Mouse (Mus musculus) small intestine, adult 2 months (tissue): ENCODE results near the gene Bckdha. TPM values are rescaled to one million over a fixed set of nuclear protein-coding genes. Genes with fewer than 3 reads are reported as not detected.

ENCODE experiments used
- H3K27ac ChIP-seq: fragments of 200-500 bp; 2 replicates; pipeline ENCODE4 v1.5.1; 2012; ENCODE audit warnings: low read depth, low read length, control low read depth, inconsistent platforms; ENCODE audit not compliant: insufficient read depth
- H3K27me3 ChIP-seq: fragments of 200-500 bp; 2 replicates; pipeline ENCODE4 v1.6.1; 2012; ENCODE audit warnings: mild to moderate bottlenecking, moderate library complexity, low read length, inconsistent platforms; ENCODE audit not compliant: control insufficient read depth, insufficient read depth
- H3K36me3 ChIP-seq: fragments of 200-500 bp; 2 replicates; pipeline ENCODE4 v1.6.1; 2012; ENCODE audit warnings: mild to moderate bottlenecking, low read length, control low read depth, inconsistent platforms; ENCODE audit not compliant: control insufficient read depth, insufficient read depth
- H3K4me1 ChIP-seq: fragments of 200-500 bp; 2 replicates; pipeline ENCODE4 v1.6.1; 2012; ENCODE audit warnings: low read length, inconsistent platforms, mixed read lengths; ENCODE audit not compliant: control insufficient read depth, insufficient read depth, insufficient read length
- H3K4me3 ChIP-seq: fragments of 200-500 bp; 2 replicates; pipeline ENCODE4 v1.5.1; 2012; ENCODE audit warnings: low read depth, mild to moderate bottlenecking, control low read depth, inconsistent platforms, low read length, moderate library complexity
- CTCF ChIP-seq: fragments of 200-500 bp; IDR thresholded peaks from 2 replicates; pipeline ENCODE4 v1.5.1; 2012; ENCODE audit warnings: low read depth, mild to moderate bottlenecking, control low read depth, inconsistent platforms, low read length, moderate library complexity, mixed read lengths; ENCODE audit not compliant: insufficient replicate concordance, insufficient read length; ENCODE audit errors: extremely low read depth
- POLR2A ChIP-seq: fragments of 200-500 bp; IDR thresholded peaks from 2 replicates; pipeline ENCODE4 v1.6.1; 2012; ENCODE audit warnings: low read depth, mild to moderate bottlenecking, control low read depth, inconsistent platforms, low read length, moderate library complexity
- WGBS: fragments of 180-500 bp; shearing (Covaris S2); methylation state at CpG from one replicate; pipeline ENCODE4 v1.1.7; 2018; 5-methylcytosine and 5-hydroxymethylcytosine counted together
- polyA plus RNA-seq: library from polyadenylated mRNA; depleted of rRNA; stranded (reverse); fragments of >200 nt; gene quantifications from 2 replicates; pipeline ENCODE4 v1.2.3, GENCODE M21; 2012

Bckdha gene
- polyA plus RNA-seq, 1 experiment = 98.5 TPM

DNA sequence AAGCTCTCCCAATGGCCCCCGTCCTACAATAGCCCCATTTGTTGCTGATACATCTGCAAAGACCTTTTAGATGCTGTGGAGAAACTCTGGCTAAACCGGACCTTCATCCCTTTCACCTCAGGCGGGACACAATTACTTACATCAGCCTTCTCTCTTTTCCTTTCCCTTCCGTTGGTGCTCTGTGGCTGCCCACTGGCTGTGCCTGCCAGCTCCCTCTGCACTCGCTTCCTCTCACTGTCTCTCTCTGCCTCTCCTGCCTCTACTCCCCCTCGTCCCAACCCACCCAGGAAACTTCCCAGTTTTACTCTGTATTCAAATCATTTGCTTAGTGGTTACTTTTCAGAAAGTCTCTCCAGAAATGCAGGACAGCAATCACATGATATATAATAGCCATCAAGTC, 48.7 kb downstream of the Bckdha start:
- H3K27ac ChIP-seq = no peak overlapping the region
- peaks cover 15% of the 10 kb centered on the region; the same call in 1 of the 2 replicates for H3K4me1 ChIP-seq
- H3K36me3 ChIP-seq = no peaks in the 10 kb centered on the region
- no peaks in the 10 kb centered on the region for H3K27me3 ChIP-seq
- H3K4me3 ChIP-seq = no peak overlapping the region
- TF ChIP-seq POLR2A = no peak
- no peak for TF ChIP-seq CTCF
- 36% methylated on average over 6 of the region's 6 CpGs for WGBS

DNA sequence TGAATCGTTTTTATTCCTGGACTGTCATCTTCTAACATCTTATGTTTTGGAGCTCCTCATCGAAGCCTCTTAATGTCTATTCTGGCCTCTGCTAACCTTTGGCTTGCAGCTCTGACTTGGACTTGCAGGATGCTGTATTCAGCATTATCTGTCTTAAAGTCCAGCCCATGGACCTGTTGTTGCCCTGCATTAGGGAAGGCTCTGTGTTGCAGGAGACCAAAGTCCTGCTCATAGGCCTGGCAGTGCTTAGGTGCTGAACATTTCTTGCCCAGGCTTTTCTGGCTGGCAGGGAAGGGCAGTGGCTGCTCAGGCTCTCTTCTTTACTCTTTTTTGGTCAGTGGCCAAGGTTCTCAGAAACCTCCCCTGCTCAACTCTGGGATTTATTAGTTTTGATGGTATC, 51.6 kb downstream of the Bckdha start:
- WGBS = 51% methylated on average over 2 of the region's 2 CpGs

DNA sequence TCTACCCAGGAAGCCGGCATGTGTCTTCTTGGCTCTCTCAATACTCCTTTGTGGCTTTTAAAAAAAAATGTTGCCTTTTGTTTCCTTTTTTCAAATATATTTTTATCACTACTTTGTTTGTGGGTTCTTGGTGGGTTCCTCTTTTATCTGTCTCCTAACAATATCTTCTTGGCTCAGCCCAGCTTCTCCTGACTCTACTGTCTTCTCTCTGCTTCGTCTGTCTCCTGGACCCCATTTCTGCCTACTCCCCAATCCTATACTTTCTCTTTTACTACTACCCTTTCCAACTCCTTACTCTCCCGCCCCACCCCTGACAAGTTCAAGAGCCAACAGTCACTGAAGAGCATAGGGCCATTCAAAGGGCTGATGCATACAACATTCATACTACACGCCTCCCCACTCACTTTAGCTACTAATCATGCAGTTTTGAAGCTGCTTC, 52.1 kb downstream of the Bckdha start:
- TF ChIP-seq CTCF (no peak), POLR2A (no peak)
- Histone ChIP-seq H3K27me3 (no peaks in the 10 kb centered on the region), H3K36me3 (no peaks in the 10 kb centered on the region), H3K27ac (peak overlapping the region; percentile 81), H3K4me3 (no peak overlapping the region), H3K4me1 (peaks cover 15% of the 10 kb centered on the region; the same call in 1 of the 2 replicates)
- 68% methylated on average over 4 of the region's 4 CpGs for WGBS

More for the DNA sequence above, 51.6 kb downstream of the Bckdha start:
- Histone ChIP-seq H3K27ac (peak overlapping the region; percentile 81), H3K4me1 (peaks cover 15% of the 10 kb centered on the region; the same call in 1 of the 2 replicates), H3K36me3 (no peaks in the 10 kb centered on the region), H3K27me3 (no peaks in the 10 kb centered on the region), H3K4me3 (no peak overlapping the region)
- TF ChIP-seq CTCF (no peak), POLR2A (no peak; the same call in 1 of the 2 replicates)

DNA sequence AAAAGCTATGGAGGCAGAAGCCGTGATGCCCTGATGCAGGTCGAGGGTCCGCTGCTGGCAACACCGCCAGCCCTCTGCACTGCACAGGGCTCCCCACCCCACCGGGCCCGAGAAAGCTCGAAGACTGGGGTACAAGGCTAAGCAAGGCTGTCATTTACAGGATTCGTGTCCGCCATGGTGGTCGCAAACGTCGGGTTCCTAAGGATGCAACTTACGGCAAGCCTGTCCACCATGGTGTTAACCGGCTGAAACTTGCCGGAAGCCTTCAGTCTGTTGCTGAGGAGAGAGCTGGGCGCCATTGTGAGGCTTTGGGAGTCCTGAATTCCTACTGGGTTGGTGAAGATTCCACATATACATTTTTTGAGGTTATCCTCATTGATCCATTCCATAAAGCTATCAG, 57.4 kb downstream of the Bckdha start:
- H3K4me1 ChIP-seq = no peaks in the 10 kb centered on the region
- H3K36me3 ChIP-seq = no peaks in the 10 kb centered on the region
- WGBS = 87% methylated on average over 16 of the region's 16 CpGs
- H3K4me3 ChIP-seq = no peak overlapping the region
- no peak overlapping the region for H3K27ac ChIP-seq
- H3K27me3 ChIP-seq = no peaks in the 10 kb centered on the region
- TF ChIP-seq CTCF (no peak), POLR2A (no peak)

DNA sequence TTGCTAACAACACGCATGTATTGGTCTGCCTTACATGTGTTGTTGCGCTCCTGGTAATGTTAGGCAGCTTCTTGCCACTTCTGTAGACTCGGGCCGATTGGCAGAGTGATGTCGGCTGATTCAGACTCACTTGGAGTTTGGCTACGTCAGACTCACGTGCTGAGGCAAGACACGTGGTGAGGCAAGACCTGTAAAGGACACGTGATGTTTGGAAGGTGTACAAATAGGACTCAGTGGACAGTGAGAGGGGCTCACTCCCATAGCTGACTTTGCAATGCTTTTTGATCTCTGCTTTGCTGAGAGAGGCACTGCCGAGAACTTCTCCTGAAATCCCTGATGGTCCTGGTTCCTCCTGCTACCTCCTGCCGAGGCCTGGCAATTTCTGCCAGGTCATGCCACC, 58.1 kb downstream of the Bckdha start:
- TF ChIP-seq CTCF = no peak
- no peak for TF ChIP-seq POLR2A
- Histone ChIP-seq H3K4me3 (no peak overlapping the region), H3K27ac (no peak overlapping the region), H3K36me3 (no peaks in the 10 kb centered on the region), H3K4me1 (no peaks in the 10 kb centered on the region), H3K27me3 (no peaks in the 10 kb centered on the region)
- 86% methylated on average over 11 of the region's 11 CpGs for WGBS

DNA sequence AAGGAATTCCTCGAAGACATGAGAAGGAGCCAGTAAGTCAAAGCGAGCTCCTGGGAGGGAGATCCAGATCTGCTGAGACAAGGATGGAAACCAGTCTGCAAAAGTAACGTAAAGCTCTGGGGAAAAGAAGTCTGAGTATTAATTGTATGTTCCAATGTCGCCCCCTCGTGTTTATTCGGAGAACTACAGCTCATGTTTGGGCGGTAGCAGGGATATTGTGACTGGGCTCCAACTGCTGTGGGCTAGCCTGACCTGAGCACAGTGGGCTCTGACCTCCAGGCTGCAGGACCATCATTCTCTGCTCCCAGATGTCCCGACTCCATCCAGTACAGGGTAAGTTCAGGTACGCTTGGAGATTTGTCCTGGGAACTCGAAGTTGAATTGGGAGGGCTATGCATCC, 59.1 kb downstream of the Bckdha start:
- 10% methylated on average over 10 of the region's 10 CpGs for WGBS
- H3K27ac ChIP-seq = no peak overlapping the region
- H3K36me3 ChIP-seq = no peaks in the 10 kb centered on the region
- no peaks in the 10 kb centered on the region for H3K4me1 ChIP-seq
- H3K4me3 ChIP-seq = no peak overlapping the region
- peak; percentile 52; the same call in 1 of the 2 replicates for TF ChIP-seq CTCF
- TF ChIP-seq POLR2A = no peak
- no peaks in the 10 kb centered on the region for H3K27me3 ChIP-seq

DNA sequence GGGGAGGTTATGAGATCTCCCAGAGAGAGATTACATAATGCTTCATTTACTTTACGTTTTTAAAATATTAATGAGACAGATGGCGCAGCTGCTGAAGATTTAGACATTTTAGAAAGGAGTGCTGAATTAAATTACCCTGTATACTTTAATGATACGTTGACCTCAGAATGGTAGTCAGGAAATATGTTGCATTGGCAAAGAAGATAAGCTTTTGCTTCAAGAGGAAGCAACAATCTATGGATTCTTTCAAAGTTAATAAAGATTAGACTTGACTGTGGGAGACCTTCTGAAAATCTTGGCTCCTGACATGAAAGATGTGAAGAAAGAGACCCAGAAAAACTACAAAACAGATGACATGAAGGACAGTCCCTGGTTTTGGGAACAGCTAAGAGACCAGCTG, 64.9 kb downstream of the Bckdha start:
- TF ChIP-seq CTCF = no peak
- WGBS = 59% methylated on average over 3 of the region's 3 CpGs
- no peak overlapping the region for H3K27ac ChIP-seq

More for the DNA sequence above, 64.9 kb downstream of the Bckdha start:
- Histone ChIP-seq H3K4me1 (no peaks in the 10 kb centered on the region), H3K27me3 (no peaks in the 10 kb centered on the region), H3K4me3 (no peak overlapping the region), H3K36me3 (no peaks in the 10 kb centered on the region)
